Mouse (Mus musculus) kidney, embryonic 15.5 days (tissue): ENCODE data around the gene Gabrd. TPM values are rescaled to one million over a fixed set of nuclear protein-coding genes. Genes with fewer than 3 reads are reported as not detected.

Source experiments
- ATAC-seq: fragments of 200-750 bp; cut with Nextera tagmentation; replicated peaks from 2 replicates; pipeline ENCODE4 v1.8.0; 2017; ENCODE audit warnings: moderate TSS enrichment; ENCODE audit not compliant: low FRiP score
- H3K27ac ChIP-seq: fragments of 300-500 bp; sonication (generic); 2 replicates; pipeline ENCODE4 v1.5.1; 2015; ENCODE audit warnings: mild to moderate bottlenecking, inconsistent platforms
- H3K27me3 ChIP-seq: fragments of 300-500 bp; sonication (generic); 2 replicates; pipeline ENCODE4 v1.6.1; 2015; ENCODE audit warnings: inconsistent platforms
- H3K36me3 ChIP-seq: fragments of 300-500 bp; sonication (generic); 2 replicates; pipeline ENCODE4 v1.6.1; 2015; ENCODE audit warnings: inconsistent platforms
- H3K4me1 ChIP-seq: fragments of 300-500 bp; sonication (generic); 2 replicates; pipeline ENCODE4 v1.6.1; 2015; ENCODE audit warnings: inconsistent platforms
- H3K4me2 ChIP-seq: fragments of 300-500 bp; sonication (generic); 2 replicates; pipeline ENCODE4 v1.6.1; 2015; ENCODE audit warnings: moderate library complexity, mild to moderate bottlenecking, inconsistent platforms
- H3K4me3 ChIP-seq: fragments of 300-500 bp; sonication (generic); replicated peaks from 2 replicates; pipeline ENCODE4 v1.5.1; 2015; ENCODE audit warnings: mild to moderate bottlenecking, inconsistent platforms
- H3K9ac ChIP-seq: fragments of 300-500 bp; sonication (generic); 2 replicates; pipeline ENCODE4 v1.6.1; 2015; ENCODE audit warnings: mild to moderate bottlenecking, inconsistent platforms
- H3K9me3 ChIP-seq: fragments of 300-500 bp; sonication (generic); replicated peaks from 2 replicates; pipeline ENCODE4 v1.6.1; 2016; ENCODE audit warnings: inconsistent platforms
- WGBS: fragments of 180-500 bp; shearing (Covaris S2); methylation state at CpG from one replicate; pipeline ENCODE4 v1.1.7; 2015; ENCODE audit warnings: mixed read lengths; 5-methylcytosine and 5-hydroxymethylcytosine counted together
- polyA plus RNA-seq: library from polyadenylated mRNA; unstranded; fragments of >200 nt; fragmentation: Nextera tagmentation; extraction: Ambion mirVana; gene quantifications from 2 replicates; pipeline ENCODE4 v1.2.1, GENCODE M21; 2015

Gabrd gene
- polyA plus RNA-seq, 1 experiment from 2014 or later, result not detected

DNA sequence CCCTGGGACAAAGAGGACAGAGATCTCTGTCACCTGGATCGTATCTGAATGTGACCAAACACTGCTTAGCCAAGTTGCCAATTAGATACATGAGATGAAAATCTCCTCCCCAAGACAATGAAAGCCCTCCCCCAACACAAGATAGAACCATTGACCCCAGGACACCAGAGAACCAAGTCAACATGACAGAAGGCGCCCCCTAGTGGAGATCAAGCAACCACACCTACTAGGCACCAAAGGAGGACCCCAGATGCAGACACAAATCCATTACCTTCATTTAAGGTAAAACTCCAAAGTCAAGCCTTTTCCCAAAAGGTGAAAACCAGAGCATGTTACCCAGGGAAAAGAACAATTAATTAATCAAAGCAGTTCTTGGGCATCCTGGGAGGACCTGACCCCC, 40.3 kb downstream of the Gabrd start:
- Histone ChIP-seq H3K36me3 (no peaks in the 10 kb centered on the region), H3K9me3 (no peaks in the 10 kb centered on the region), H3K4me2 (no peak overlapping the region), H3K27me3 (peaks cover 48% of the 10 kb centered on the region), H3K9ac (no peak overlapping the region), H3K4me3 (no peak overlapping the region), H3K27ac (no peak overlapping the region), H3K4me1 (peaks cover 29% of the 10 kb centered on the region)
- WGBS, result 56% methylated on average over 2 of the region's 2 CpGs
- no peak for ATAC-seq

DNA sequence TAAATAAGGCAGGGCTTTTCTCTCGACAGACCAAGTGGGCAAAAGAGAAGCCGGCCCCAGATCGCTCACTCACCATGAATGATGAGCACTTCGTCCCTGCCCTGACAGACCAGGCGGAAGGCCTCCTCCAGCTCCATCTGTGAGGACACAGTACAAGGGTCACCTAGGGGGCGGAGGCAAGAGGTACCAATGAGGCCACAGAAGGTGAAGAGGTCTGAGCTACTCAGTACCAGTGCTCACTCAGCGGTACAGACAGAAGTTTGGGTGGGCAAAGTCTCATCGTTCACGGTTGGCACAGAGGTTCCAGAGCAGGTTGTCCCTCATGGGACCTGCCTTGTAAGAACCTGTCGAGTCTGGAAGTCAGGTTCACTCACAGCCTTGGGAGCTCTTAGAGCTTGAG, 41.6 kb downstream of the Gabrd start:
- Histone ChIP-seq H3K4me2 (no peak overlapping the region), H3K36me3 (no peaks in the 10 kb centered on the region), H3K9ac (no peak overlapping the region), H3K27ac (no peak overlapping the region), H3K4me3 (no peak overlapping the region), H3K9me3 (no peaks in the 10 kb centered on the region), H3K27me3 (peaks cover 36% of the 10 kb centered on the region), H3K4me1 (peaks cover 16% of the 10 kb centered on the region)
- WGBS, result 79% methylated on average over 10 of the region's 10 CpGs
- no peak for ATAC-seq

DNA sequence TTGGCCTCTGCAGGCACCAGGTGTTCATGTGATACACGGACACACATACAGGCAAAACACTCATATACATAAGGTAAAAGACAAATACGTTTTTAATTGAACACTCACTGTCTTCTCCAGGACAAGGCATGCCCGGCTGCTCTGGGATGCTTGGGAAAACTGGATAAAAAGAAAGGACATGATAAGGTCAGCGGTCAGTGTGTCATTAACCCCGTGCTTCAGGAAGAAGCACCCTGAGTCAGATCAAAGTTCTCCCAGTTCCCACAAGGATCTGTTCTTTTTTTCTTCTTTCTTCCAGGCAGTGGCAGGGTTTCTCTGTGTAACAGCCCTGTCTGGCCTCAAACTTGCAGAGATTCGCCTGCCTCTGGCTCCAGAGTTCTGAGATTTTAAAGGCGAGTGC, 43.4 kb downstream of the Gabrd start:
- Histone ChIP-seq H3K9ac (no peak overlapping the region), H3K27ac (no peak overlapping the region), H3K4me1 (peaks cover 1% of the 10 kb centered on the region), H3K4me3 (no peak overlapping the region), H3K27me3 (peaks cover 18% of the 10 kb centered on the region), H3K9me3 (no peaks in the 10 kb centered on the region), H3K36me3 (no peaks in the 10 kb centered on the region), H3K4me2 (no peak overlapping the region)
- ATAC-seq, result no peak
- 66% methylated on average over 7 of the region's 7 CpGs for WGBS

DNA sequence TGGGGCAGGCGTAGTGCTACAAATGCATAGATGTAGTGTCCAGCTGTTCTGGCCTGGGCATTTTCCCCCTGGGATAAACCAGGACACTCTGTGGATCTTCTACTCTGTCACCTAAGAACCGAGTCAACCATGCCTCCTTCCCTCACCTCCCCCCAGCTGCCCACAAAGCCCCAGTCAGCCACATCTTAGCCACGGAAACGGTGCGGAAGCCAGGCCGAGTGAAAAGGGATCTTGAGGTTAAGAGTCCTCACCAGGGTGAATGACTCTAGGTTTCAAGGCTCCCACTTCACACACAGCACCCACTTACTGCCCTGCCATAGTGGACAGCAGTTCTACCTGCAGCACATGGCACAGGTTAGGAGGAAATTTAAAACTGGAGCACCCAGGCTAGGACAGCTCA, 43.9 kb downstream of the Gabrd start:
- Histone ChIP-seq H3K9me3 (no peaks in the 10 kb centered on the region), H3K36me3 (no peaks in the 10 kb centered on the region), H3K9ac (no peak overlapping the region), H3K4me3 (no peak overlapping the region), H3K27me3 (peaks cover 13% of the 10 kb centered on the region), H3K27ac (no peak overlapping the region), H3K4me2 (no peak overlapping the region), H3K4me1 (no peaks in the 10 kb centered on the region)
- no peak for ATAC-seq
- WGBS, result 78% methylated on average over 6 of the region's 6 CpGs

- WGBS, result 89% methylated on average over 3 of the region's 3 CpGs
- H3K4me3 ChIP-seq, result no peak overlapping the region
These were observed 45.3 kb downstream of the Gabrd start for GRCm38 (mm10) chr4:155352581-155352980.

DNA sequence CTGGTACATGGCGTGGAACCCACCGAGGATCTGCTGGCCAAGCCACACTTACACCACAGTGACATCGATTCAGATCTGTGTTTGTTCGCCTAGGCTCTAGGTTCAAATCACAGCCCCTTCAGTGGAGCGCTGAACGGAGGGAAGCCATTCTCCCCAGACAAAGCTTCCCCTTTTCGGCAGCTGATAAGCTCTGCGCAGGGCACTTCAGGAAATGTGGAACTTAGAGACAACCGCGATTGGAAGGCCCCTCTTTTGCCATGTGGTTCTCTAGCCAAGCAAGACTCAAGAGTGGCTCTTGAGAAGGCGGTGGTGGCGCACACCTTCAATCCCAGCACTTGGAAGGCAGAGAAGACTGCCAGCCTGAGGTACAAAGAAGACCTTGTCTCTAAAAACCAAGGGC, 51.6 kb downstream of the Gabrd start:
- H3K4me1 ChIP-seq, result peaks cover 15% of the 10 kb centered on the region
- H3K27ac ChIP-seq, result no peak overlapping the region
- H3K4me2 ChIP-seq, result no peak overlapping the region
- H3K9ac ChIP-seq, result no peak overlapping the region
- no peaks in the 10 kb centered on the region for H3K36me3 ChIP-seq
- H3K4me3 ChIP-seq, result no peak overlapping the region
- no peak for ATAC-seq
- no peaks in the 10 kb centered on the region for H3K9me3 ChIP-seq
- peaks cover 48% of the 10 kb centered on the region for H3K27me3 ChIP-seq
- 91% methylated on average over 12 of the region's 12 CpGs for WGBS

More at GRCm38 (mm10) chr4:155352581-155352980, 45.3 kb downstream of the Gabrd start:
- no peak for ATAC-seq
- H3K27ac ChIP-seq, result no peak overlapping the region
- H3K4me1 ChIP-seq, result no peaks in the 10 kb centered on the region
- H3K9me3 ChIP-seq, result no peaks in the 10 kb centered on the region
- H3K36me3 ChIP-seq, result no peaks in the 10 kb centered on the region
- H3K9ac ChIP-seq, result no peak overlapping the region
- H3K27me3 ChIP-seq, result no peaks in the 10 kb centered on the region; the same call in 1 of the 2 replicates
- H3K4me2 ChIP-seq, result no peak overlapping the region

- Histone ChIP-seq H3K27ac (no peak overlapping the region), H3K4me2 (peak overlapping the region; percentile 85), H3K4me1 (peaks cover 15% of the 10 kb centered on the region), H3K36me3 (no peaks in the 10 kb centered on the region), H3K4me3 (peak overlapping the region; percentile 50), H3K9me3 (no peaks in the 10 kb centered on the region), H3K9ac (peak overlapping the region; percentile 24; the same call in 1 of the 2 replicates), H3K27me3 (peaks cover 48% of the 10 kb centered on the region)
- peak; percentile 80; the same call in 1 of the 2 replicates for ATAC-seq
- 2% methylated on average over 16 of the region's 16 CpGs for WGBS
These were observed 52.3 kb downstream of the Gabrd start for GRCm38 (mm10) chr4:155345608-155345953.

GRCm38 (mm10) chr4:155344716-155345607, 53.0 kb downstream of the Gabrd start:
- H3K4me1 ChIP-seq, result peaks cover 15% of the 10 kb centered on the region
- H3K36me3 ChIP-seq, result no peaks in the 10 kb centered on the region
- H3K9ac ChIP-seq, result 0 out of 2 replicates have a peak overlapping the region, but pooled peaks have one; percentile 24
- no peaks in the 10 kb centered on the region for H3K9me3 ChIP-seq
- no peak for ATAC-seq
- H3K4me2 ChIP-seq, result peak overlapping the region; percentile 85
- peak overlapping the region; percentile 50 for H3K4me3 ChIP-seq
- H3K27ac ChIP-seq, result no peak overlapping the region
- H3K27me3 ChIP-seq, result peaks cover 48% of the 10 kb centered on the region
- WGBS, result 13% methylated on average over 47 of the region's 47 CpGs

GRCm38 (mm10) chr4:155344299-155344600, 53.7 kb downstream of the Gabrd start:
- peaks cover 15% of the 10 kb centered on the region for H3K4me1 ChIP-seq
- no peak for ATAC-seq
- WGBS, result 52% methylated on average over 3 of the region's 3 CpGs
- H3K27ac ChIP-seq, result no peak overlapping the region
- no peak overlapping the region for H3K9ac ChIP-seq
- no peak overlapping the region; the same call in 1 of the 2 replicates for H3K4me2 ChIP-seq
- H3K4me3 ChIP-seq, result no peak overlapping the region
- H3K36me3 ChIP-seq, result no peaks in the 10 kb centered on the region
- H3K27me3 ChIP-seq, result peaks cover 48% of the 10 kb centered on the region
- no peaks in the 10 kb centered on the region for H3K9me3 ChIP-seq

GRCm38 (mm10) chr4:155343415-155344298, 54.3 kb downstream of the Gabrd start:
- peaks cover 48% of the 10 kb centered on the region for H3K27me3 ChIP-seq
- no peaks in the 10 kb centered on the region for H3K9me3 ChIP-seq
- no peak for ATAC-seq
- no peaks in the 10 kb centered on the region for H3K36me3 ChIP-seq
- H3K4me2 ChIP-seq, result no peak overlapping the region
- no peak overlapping the region for H3K4me3 ChIP-seq
- peaks cover 15% of the 10 kb centered on the region for H3K4me1 ChIP-seq
- H3K9ac ChIP-seq, result no peak overlapping the region
- WGBS, result 83% methylated on average over 14 of the region's 14 CpGs
- H3K27ac ChIP-seq, result no peak overlapping the region

GRCm38 (mm10) chr4:155336284-155337050, 61.4 kb downstream of the Gabrd start:
- no peak for ATAC-seq
- no peaks in the 10 kb centered on the region for H3K27me3 ChIP-seq
- H3K4me3 ChIP-seq, result no peak overlapping the region
- H3K36me3 ChIP-seq, result no peaks in the 10 kb centered on the region
- no peak overlapping the region for H3K27ac ChIP-seq
- H3K4me1 ChIP-seq, result no peaks in the 10 kb centered on the region
- 86% methylated on average over 12 of the region's 12 CpGs for WGBS
- H3K4me2 ChIP-seq, result no peak overlapping the region
- H3K9ac ChIP-seq, result no peak overlapping the region
- no peaks in the 10 kb centered on the region for H3K9me3 ChIP-seq
